Mouse (Mus musculus) right cerebral cortex, postnatal 25 days (tissue): Measurements from ENCODE around the gene Mymk.
A peak's percentile ranks its signal among the peaks of the same experiment; 100 is the strongest.

Source experiments
- DNase-seq: peaks from one replicate; pipeline ENCODE4 v3.0.0; 2022

The Mymk gene

GRCm38 (mm10) chr2:27028437-27029015, 43.5 kb downstream of the Mymk start:
- DNase-seq = no peak

- peak; percentile 92 for DNase-seq
Observed at GRCm38 (mm10) chr2:27027618-27028436, 44.2 kb downstream of the Mymk start, which contains the start of gene Slc2a6. TSS of gene Slc2a6 (minus strand) at chr2:27027998.

- no peak for DNase-seq
Observed at GRCm38 (mm10) chr2:27026857-27027617, 44.9 kb downstream of the Mymk start.

GRCm38 (mm10) chr2:27026332-27026731, 45.6 kb downstream of the Mymk start:
- DNase-seq = no peak

- no peak for DNase-seq
Observed at GRCm38 (mm10) chr2:27025545-27025944, 46.4 kb downstream of the Mymk start.

- no peak for DNase-seq
Observed at GRCm38 (mm10) chr2:27024136-27024535, 47.8 kb downstream of the Mymk start.

- no peak for DNase-seq
Observed at GRCm38 (mm10) chr2:27022612-27023011, 49.4 kb downstream of the Mymk start.

- no peak for DNase-seq
Observed at GRCm38 (mm10) chr2:27021103-27021502, 50.9 kb downstream of the Mymk start.

- DNase-seq = no peak
Observed at GRCm38 (mm10) chr2:27019530-27019929, 52.4 kb downstream of the Mymk start.

GRCm38 (mm10) chr2:27017802-27018201, 54.2 kb downstream of the Mymk start:
- peak; percentile 59 for DNase-seq
